Mouse (Mus musculus) MN1 (cell line): ENCODE results near the gene Lrrc1.

Experiments used
- DNase-seq: peaks from one replicate; pipeline ENCODE4 v3.0.0-alpha.2; 2016; ENCODE audit warnings: low spot score

The Lrrc1 gene

GRCm38 (mm10) chr9:77543351-77544321 is 1.0 kb downstream of the Lrrc1 start:
- DNase-seq = peak; percentile 14

- no peak for DNase-seq
Observed at GRCm38 (mm10) chr9:77541556-77541955, 3.1 kb downstream of the Lrrc1 start.

GRCm38 (mm10) chr9:77539232-77539631 is 5.4 kb downstream of the Lrrc1 start:
- DNase-seq = no peak

- no peak for DNase-seq
Observed at GRCm38 (mm10) chr9:77537357-77537756, 7.3 kb downstream of the Lrrc1 start.

DNA sequence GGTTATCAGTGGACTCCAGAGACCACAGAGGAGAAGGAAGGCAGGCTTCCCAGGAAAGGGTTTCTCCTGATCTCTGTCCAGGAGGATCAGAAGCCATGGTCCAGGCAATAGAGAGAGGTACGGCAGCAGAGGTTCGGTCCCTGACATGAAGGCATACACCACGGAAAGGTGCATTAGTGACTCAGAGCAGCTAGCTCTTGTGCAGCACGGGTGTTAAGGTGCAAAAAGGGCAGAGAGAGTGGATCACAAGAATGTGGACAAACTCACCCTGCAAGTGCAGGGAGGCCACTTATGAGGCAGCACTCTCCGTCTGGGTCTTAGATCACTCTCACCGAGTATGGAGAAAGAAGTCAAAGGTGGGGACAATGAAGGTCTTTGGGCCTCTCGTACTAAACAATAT is 7.8 kb downstream of the Lrrc1 start:
- no peak for DNase-seq

- no peak for DNase-seq
Observed at GRCm38 (mm10) chr9:77536286-77536685, 8.4 kb downstream of the Lrrc1 start.

DNA sequence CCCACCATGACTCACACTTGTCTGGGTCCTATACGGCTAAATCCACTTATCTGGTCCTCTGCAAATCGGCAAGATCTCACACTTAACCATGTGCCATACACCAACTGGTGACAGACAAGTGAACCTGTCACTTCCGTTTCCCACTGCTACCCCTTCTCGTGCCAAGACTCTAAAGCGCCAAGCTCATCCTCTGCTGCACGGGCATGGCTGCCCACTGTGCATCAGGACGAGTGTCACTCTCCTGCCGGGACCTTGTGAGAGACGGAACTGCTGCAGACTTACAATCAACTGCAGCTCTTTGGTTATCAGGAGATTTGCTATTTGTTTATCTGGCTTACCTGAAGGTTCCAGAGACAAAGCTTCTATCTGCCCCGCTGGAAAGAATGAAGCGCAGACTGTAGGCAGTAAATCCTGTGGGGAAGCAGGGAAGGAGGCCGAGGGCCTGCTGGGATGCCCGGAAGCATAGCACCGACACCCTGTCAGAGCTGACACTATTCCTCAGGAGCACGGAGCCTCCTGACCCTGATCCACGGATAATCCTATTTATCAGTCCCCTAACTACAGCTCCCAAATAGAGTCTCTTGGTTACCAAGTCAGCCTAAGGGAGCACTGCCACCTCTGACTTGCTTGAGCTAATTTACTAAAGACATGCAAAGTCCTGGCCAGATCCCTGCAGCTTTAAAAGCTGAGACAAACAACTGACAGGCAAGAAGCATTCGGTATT is 9.5 kb downstream of the Lrrc1 start:
- DNase-seq = no peak

DNA sequence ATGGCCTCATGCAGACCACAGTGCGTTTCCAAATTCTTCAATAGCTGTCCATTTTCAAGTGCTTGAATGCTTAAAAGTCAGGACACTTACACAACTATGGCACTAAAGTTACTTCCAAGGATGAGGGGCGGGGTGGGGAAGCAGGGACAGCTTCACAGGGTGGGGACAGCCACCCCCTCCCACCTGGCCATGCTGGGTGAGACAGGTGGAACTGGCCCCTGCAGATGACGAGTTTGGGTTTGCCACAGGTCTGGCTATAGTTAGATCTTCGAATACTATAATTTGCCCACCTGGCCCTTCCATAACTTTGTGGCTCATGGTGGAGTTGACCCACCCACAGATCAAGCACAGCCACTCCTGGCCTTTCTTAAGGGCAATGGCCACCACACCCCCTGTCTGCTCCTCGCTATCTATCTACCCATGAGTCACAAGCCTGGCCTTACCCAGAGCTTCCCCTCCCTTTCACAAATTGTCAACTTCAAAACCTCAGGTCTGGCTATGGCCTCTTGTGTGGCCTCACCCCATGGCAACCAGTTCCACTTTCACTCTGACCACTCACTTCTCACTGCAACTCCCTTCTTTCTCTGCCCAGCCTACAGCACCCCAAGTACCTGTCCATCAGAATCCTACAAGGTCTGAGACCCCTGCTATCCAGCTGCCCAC is 16.2 kb downstream of the Lrrc1 start:
- no peak for DNase-seq

DNA sequence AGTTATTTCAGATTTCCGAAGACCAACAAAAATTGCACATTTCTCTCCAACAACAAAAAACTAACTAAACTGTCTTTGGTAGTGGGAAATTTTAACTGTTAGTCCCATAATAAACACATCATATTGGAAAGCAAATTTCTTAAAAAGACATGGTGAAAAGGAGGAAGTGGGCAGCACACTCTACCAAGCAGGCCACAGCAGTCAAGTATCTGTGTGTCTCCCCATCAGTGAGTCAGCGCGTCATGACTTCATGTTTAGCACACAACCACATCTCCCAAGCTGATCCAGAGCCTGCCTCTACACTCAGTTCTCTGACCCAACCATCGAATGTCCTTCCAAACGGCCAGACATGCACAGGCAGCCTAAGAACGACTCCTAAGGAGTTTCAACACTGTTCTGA is 17.5 kb downstream of the Lrrc1 start:
- DNase-seq = no peak

GRCm38 (mm10) chr9:77526715-77527114 is 18.0 kb downstream of the Lrrc1 start:
- peak; percentile 54 for DNase-seq

- DNase-seq = no peak
Observed at GRCm38 (mm10) chr9:77525595-77526295, 18.9 kb downstream of the Lrrc1 start.

- DNase-seq = no peak
Observed at GRCm38 (mm10) chr9:77523793-77524192, 20.9 kb downstream of the Lrrc1 start.

- no peak for DNase-seq
Observed at GRCm38 (mm10) chr9:77522476-77522875, 22.2 kb downstream of the Lrrc1 start.

DNA sequence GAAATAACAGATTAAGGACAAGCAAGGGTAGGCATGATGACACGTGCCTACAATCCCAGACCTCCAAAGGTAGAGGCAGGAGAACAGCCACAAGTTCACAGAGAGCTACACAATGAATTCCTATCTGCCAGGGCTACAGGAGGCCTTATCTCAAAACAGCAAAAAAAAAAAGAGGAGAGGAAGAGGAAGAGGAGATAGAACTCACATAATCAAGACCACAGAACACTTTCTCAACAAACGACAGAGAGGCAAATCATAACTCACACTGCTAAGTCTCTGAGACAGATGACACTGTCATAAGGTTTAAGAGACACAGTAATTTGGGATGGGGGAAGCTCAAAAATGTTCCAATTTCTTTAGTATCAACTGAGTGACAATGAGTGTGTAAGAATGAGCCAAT is 25.5 kb downstream of the Lrrc1 start:
- no peak for DNase-seq

- DNase-seq = no peak
Observed at GRCm38 (mm10) chr9:77516782-77517364, 27.8 kb downstream of the Lrrc1 start.

DNA sequence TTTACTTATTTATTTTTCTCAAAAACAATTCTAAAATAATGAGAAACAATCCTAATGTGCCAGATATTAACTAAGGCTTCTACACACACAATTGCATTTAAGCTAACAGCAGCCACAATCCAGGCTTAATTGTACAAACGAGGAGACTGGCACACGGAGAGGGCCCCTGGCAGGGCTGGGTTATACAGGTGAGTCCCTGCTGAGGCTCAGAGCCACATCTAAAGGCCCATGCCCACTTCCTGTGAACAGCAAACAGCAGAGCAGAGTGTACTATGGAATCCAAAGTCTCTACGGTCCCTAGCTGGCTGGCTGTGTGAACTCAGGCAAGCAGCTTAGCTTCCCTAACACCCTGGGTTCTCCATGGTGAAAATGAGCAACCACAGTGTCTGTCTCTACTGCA is 30.8 kb downstream of the Lrrc1 start:
- DNase-seq = no peak

DNA sequence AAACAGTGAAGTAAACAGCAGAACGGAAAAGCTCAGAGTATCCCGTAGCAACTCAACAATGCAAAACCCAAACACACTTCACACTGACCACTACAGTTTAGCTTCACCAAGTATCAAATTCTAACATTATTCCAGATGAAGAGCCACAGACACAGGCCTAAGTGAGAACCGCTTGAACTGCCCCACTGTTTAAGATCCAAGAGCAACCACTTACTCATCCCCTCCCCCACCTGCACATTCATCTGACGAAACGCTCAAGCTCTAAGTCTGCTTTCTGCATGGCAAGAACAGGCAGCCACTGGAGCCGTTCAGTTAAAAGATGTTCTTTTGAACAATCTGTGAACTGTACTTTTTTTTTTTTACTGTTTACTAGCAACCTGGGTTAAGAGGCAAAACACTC is 32.5 kb downstream of the Lrrc1 start:
- DNase-seq = no peak

GRCm38 (mm10) chr9:77510574-77510973 is 34.1 kb downstream of the Lrrc1 start:
- DNase-seq = no peak

DNA sequence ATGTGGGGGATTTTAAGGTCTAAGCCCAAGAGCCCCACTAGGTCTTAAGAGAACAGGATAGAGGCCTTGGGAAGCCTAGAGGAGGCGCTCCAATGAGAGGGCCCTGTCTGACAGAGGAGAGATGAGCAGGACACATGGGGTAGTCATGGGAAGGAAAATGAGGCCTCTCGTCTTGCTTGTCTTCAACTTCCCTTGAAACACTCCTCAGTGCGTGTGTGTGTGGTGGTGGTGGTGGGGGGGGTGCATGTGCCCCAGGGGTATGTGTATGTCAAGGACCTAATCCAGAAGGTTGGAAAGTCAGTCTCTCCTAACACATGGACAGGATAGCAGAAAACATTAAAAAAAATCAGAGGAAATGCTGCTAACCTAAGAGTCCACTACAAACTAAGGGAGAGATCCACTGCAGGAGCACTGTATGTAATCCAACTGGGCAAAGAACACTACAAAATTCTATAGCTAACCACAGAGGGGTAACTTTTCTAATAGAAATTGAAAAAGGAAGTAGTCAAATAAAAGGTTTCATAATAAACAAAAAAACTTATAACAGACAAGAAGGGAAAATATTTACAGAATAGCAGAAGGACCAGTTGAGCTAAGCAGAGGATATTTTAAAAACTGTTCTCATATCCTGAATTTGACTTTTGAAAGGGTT is 36.8 kb downstream of the Lrrc1 start:
- no peak for DNase-seq

DNA sequence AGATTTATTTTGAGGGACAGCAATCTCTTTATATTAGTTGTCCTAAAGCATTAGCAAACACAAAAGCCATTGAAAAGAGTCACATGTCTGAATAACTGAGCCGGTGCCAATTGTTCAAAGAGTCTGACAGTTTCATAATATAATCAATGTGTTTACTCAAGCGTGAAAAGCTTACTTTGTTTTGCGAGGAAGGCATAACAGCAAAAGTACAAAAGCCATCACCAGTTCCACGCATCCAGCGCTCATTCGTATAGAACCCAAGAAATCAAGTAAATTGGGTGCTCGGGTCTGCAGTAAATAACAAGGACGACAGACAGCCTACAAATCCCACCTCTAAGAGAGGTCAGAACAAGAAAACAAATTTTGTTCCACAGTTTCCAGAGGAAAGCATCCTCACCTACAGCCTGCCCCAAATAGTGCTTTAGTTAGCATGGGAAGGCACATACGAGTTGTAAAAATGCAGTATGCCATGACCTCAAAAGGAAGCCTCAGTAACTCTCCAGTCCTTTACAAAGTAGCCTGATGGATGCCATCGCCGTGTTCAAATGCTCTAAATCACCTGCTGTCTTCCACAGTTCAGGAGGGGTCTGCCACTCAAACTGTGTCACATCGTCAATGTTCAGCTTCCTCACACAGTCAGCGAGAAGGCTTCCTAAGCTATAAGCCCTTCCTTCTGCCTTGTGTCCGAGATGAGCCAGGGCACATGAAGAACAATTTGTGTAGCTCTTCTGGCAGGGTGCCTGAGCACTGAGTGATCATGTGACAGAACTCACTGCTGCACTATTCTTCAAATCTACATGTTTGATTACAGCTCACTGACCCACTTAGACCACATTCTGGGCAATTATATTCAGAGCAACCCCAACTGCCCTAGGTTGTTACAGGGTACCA is 41.9 kb downstream of the Lrrc1 start:
- peak; percentile 42 for DNase-seq
